Mouse (Mus musculus): Measurements from ENCODE around the gene Dzip1l. TPM values are rescaled to one million over a fixed set of nuclear protein-coding genes. Genes with fewer than 3 reads are reported as not detected.

Gene Dzip1l
- 5.6 and 7.4 TPM in 2 replicates for polyA plus RNA-seq (2021; fragmentation: Nextera tagmentation)
- long read RNA-seq, experiment 1, full-length matches to known transcripts, result 3 of 19 reads
- long read RNA-seq, experiment 1, partial matches to known transcripts, result 6 of 19 reads
- long read RNA-seq, experiment 1, other reads (novel, unspliced or antisense), result 10 of 19 reads
- long read RNA-seq, experiment 2, partial matches to known transcripts, result 7 of 11 reads
- long read RNA-seq, experiment 2, other reads (novel, unspliced or antisense), result 4 of 11 reads

GRCm38 (mm10) chr9:99629281-99630011 lies at the start of gene Dzip1l:
Dzip1l (plus strand) TSS chr9:99629496.

DNA sequence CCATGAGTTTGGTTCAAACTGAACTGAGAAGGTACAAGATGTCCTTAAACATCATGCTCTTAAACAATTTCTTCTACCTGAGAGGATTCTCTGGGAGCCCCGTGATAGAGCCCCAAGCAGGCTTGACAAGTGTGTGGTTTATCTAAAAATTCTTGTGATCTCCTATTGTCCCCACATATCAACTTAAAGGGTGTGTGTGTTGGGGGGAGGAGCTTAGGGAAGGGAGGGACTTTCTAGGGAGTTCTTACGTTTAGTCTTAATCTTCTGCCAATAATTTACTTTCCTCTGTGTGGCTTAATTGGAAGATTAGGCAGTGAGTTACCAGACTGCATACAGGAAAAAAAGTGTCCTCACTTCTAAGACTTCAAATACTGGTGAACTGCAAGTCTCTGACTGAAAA lies 17.1 kb upstream of the Dzip1l start, which contains the start of gene A4gnt:
A4gnt (plus strand) TSS at position 301 of the 400 bp plus-strand sequence.

DNA sequence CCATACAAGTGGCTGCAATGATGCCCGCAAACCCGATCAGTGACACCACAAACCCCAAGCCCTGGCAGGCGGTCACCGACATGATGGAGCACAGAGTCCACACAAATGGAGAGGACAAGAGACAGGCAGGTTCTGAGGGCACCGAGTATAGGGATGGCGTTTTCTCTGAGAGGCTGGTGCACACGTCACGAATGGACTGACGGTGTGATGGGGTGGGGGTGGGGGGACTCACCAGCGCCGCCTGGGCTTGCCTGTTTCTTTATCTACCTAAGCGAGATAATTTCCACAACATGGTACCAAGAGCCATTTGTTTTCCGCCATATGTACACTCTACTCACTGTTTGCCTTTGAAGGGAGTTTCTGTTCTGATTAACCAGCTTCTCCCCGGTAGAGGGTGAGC lies 87.8 kb downstream of the Dzip1l start, which contains the start of gene Cldn18:
Cldn18 (minus strand) TSS at position 134 of the 400 bp plus-strand sequence.

Other genes with a start within 250 kb of the Dzip1l start
- gene Mras, start 192.1 kb upstream of the Dzip1l start, polyA plus RNA-seq (2021; fragmentation: Nextera tagmentation), result 199 and 326 TPM in 2 replicates
- gene Nme9, start 178.0 kb upstream of the Dzip1l start, polyA plus RNA-seq (2021; fragmentation: Nextera tagmentation), result 0.71 and 0.78 TPM in 2 replicates
- gene Armc8, start 60.6 kb upstream of the Dzip1l start, polyA plus RNA-seq (2021; fragmentation: Nextera tagmentation), result 31.3 and 35.4 TPM in 2 replicates
- 10.4 and 11.8 TPM in 2 replicates for gene Dbr1, start 53.7 kb upstream of the Dzip1l start, polyA plus RNA-seq (2021; fragmentation: Nextera tagmentation)
- gene A4gnt, start 17.0 kb upstream of the Dzip1l start, polyA plus RNA-seq (2021; fragmentation: Nextera tagmentation), result 0.13 and 0.16 TPM in 2 replicates
- not detected in 2 replicates for gene Cldn18, start 87.8 kb downstream of the Dzip1l start, polyA plus RNA-seq (2021; fragmentation: Nextera tagmentation)
- not detected in 2 replicates for gene Sox14, start 246.7 kb downstream of the Dzip1l start, polyA plus RNA-seq (2021; fragmentation: Nextera tagmentation)

All from left cerebral cortex, adult 6 months (tissue).